Comparison of ENCODE assay signal across 27 mouse cellular contexts in the genomic region with DNA sequence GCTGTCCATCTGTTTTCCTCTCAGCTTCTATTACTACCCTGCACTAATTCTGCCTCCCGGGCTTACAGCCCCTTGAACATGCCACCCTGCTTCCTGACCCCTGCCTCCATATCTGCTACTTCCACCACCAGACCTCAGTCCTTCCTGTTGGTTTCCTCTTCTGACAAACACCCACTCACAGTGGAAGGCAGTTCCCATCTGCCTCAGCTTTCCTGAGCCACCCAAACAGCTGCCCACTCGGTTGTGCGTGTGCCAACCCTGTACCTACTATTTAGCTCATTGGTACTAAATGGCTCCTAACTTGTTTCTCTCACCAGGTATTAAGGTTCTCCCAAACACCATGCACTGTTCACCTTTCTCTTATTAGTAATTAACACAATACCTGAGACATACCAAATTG.
DNase-seq lines count a peak whose midpoint lies in the region; ATAC-seq lines count a peak whose summit lies in the region.
"Had no signal": no experiment of that assay in that cellular context is flagged by ENCODE, and none has a peak within 500 bp of the region (broad histone marks: within the 10 kb centered on the region; RNA-seq: fewer than 3 reads in every experiment).

No protein-coding gene starts in this region.

- peak; percentile 39 to 53; a peak in 3 of 4 replicates for ATAC-seq in hematopoietic stem cell, adult 5-6 weeks (replicated peaks in 1 of 2; ENCODE audit: insufficient read depth in 1 of 2, low FRiP score in 2 of 2, low TSS enrichment in 1 of 2, low read depth in 1 of 2, poor library complexity in 2 of 2, severe bottlenecking in 2 of 2)
- ATAC-seq: activated CD4-positive, CD25-positive, alpha-beta regulatory T cell, adult 4 months; forebrain, embryonic 15.5 days; hindbrain, postnatal 0 days; intestine, embryonic 15.5 days; midbrain, embryonic 15.5 days had no signal

- DNase-seq in layer of hippocampus, adult 9-11 months = peak; percentile 56
- no peak for DNase-seq in layer of hippocampus, postnatal 10 days (ENCODE audit: low spot score in 2 of 2)
- peak; percentile 66 for DNase-seq in right cerebral cortex, adult 18-20 months
- no peak for DNase-seq in right cerebral cortex, postnatal 10 days (ENCODE audit: low spot score in 2 of 2)
- DNase-seq in telencephalon, adult 2 months (ENCODE audit: low read depth, low spot score) = peak; percentile 36
- no peak for DNase-seq in adrenal gland, adult 18-20 months (ENCODE audit: low spot score in 2 of 2)
- DNase-seq: adrenal gland, adult 8-10 months; B cell, adult 2 months; cerebellum, adult 9-10 months; cerebellum, postnatal 36 days; embryo, embryonic 11 days; gastrocnemius, postnatal 14 days; heart, adult 11 months; kidney, adult 2 months; kidney, postnatal 4 days; liver; lung, adult 2 months; lung, postnatal 10 days; spleen, adult 18-20 months; thymus, adult 18-20 months; thymus, postnatal 25 days had no signal

Comparison
In these comparisons a context has a peak if more than half of its experiments do, and no peak if none do; other contexts are left out.
1. DNase-seq: peak in layer of hippocampus, adult 9-11 months (single experiment), right cerebral cortex, adult 18-20 months (single experiment) and telencephalon, adult 2 months (single experiment); none in layer of hippocampus, postnatal 10 days (0 of 2), right cerebral cortex, postnatal 10 days (0 of 2) and adrenal gland, adult 18-20 months (0 of 2).